Mouse (Mus musculus) fat pad, adult 2 months (tissue): ENCODE data around the gene Cd47.

ENCODE experiments used
- DNase-seq: peaks from one replicate; pipeline ENCODE4 v3.0.0-alpha.2; 2011; ENCODE audit warnings: low read depth, low spot score; ENCODE audit errors: extremely low read depth

The Cd47 gene

GRCm38 (mm10) chr16:49947610-49948009 is 147.3 kb downstream of the Cd47 start:
- DNase-seq, result no peak

GRCm38 (mm10) chr16:49948287-49948686 is 148.0 kb downstream of the Cd47 start:
- no peak for DNase-seq

- DNase-seq, result no peak
Observed at GRCm38 (mm10) chr16:49949261-49949660, 148.9 kb downstream of the Cd47 start.

- no peak for DNase-seq
Observed at GRCm38 (mm10) chr16:49950340-49950739, 150.0 kb downstream of the Cd47 start.

- no peak for DNase-seq
Observed at GRCm38 (mm10) chr16:49951288-49951691, 151.0 kb downstream of the Cd47 start.

GRCm38 (mm10) chr16:49951925-49952523 is 151.7 kb downstream of the Cd47 start:
- DNase-seq, result no peak

- no peak for DNase-seq
Observed at GRCm38 (mm10) chr16:49953817-49954216, 153.5 kb downstream of the Cd47 start.

GRCm38 (mm10) chr16:49954909-49955308 is 154.6 kb downstream of the Cd47 start:
- no peak for DNase-seq

GRCm38 (mm10) chr16:49955325-49955724 is 155.0 kb downstream of the Cd47 start:
- no peak for DNase-seq

- DNase-seq, result no peak
Observed at GRCm38 (mm10) chr16:49955952-49956351, 155.6 kb downstream of the Cd47 start.

GRCm38 (mm10) chr16:49956531-49957302 is 156.4 kb downstream of the Cd47 start:
- DNase-seq, result no peak

GRCm38 (mm10) chr16:49958900-49959436 is 158.6 kb downstream of the Cd47 start:
- DNase-seq, result no peak

- no peak for DNase-seq
Observed at GRCm38 (mm10) chr16:49962305-49962704, 162.0 kb downstream of the Cd47 start.

GRCm38 (mm10) chr16:49964321-49964986 is 164.1 kb downstream of the Cd47 start:
- no peak for DNase-seq
